Mouse (Mus musculus): ENCODE data around the gene Ubl7. TPM values are rescaled to one million over a fixed set of nuclear protein-coding genes. Genes with fewer than 3 reads are reported as not detected.

Ubl7 gene
- polyA plus RNA-seq, 1 experiment from 2014 or later = 93.1 TPM

DNA sequence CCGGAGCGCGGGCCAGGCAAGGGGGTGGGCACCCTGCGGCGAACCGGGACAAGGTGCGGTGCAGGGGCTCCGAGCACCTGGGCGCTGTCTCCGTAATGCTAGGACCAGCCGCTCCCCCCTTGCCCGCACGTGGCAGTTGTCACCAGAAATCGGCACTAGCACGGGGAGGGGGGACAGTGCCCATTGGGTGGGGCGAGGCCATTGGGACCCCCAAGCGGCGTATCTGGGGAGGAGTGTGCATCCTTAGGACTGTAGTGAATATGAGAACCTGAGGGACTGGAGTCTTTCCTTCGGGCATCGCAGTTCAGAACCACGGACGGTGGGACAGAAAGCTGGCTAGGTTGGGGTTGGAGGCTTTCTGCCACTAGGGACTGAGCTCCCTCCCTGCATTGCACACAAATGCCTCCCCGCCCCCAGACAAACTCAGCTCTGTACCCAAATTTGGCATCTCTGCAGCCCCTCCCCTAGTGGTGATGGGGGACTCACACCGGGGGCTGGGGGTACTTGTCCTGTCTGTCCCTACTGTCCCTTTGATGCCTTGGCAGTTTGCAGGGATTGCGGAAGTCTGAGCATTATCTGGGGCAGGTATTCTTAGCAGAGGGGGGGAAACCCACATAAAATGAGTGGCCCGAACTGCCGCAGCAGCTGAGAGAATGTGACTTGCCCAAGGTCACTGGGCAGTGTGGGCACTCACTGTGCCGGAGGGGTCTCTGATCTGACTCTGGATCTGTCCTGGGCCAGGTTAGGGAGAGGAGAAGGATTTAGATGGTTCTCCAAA is 30.3 kb downstream of the Ubl7 start:
- no peaks in the 10 kb centered on the region; the same call in 1 of the 2 replicates for H3K4me1 ChIP-seq (replicated peaks; ENCODE audit: control insufficient read depth, insufficient read depth)
- DNase-seq (ENCODE audit: low spot score) (no peak), ATAC-seq (ENCODE audit: low FRiP score, low TSS enrichment) (peak; percentile 8; the same call in 1 of the 2 replicates)
- no peaks in the 10 kb centered on the region for H3K9me3 ChIP-seq (ENCODE audit: control insufficient read depth, low read length)
- peak overlapping the region; percentile 66 for H3K4me3 ChIP-seq (ENCODE audit: low read depth, low read length)
- H3K4me2 ChIP-seq (replicated peaks; ENCODE audit: low read depth) = peak overlapping the region; percentile 99
- 5% methylated on average over 28 of the region's 28 CpGs for WGBS
- H3K36me3 ChIP-seq (ENCODE audit: control insufficient read depth, insufficient read depth, low read length) = no peaks in the 10 kb centered on the region
- peaks cover 6% of the 10 kb centered on the region; the same call in 1 of the 2 replicates for H3K27me3 ChIP-seq (ENCODE audit: control insufficient read depth, insufficient read depth, low read length)
- H3K27ac ChIP-seq (replicated peaks) = no peak overlapping the region
- TF ChIP-seq CTCF (IDR thresholded peaks at IDR 0.05; ENCODE audit: low read depth) (no peak), EP300 (optimal IDR thresholded peaks at IDR 0.05) (no peak)
- H3K9ac ChIP-seq (ENCODE audit: low read length) = peak overlapping the region; percentile 68

DNA sequence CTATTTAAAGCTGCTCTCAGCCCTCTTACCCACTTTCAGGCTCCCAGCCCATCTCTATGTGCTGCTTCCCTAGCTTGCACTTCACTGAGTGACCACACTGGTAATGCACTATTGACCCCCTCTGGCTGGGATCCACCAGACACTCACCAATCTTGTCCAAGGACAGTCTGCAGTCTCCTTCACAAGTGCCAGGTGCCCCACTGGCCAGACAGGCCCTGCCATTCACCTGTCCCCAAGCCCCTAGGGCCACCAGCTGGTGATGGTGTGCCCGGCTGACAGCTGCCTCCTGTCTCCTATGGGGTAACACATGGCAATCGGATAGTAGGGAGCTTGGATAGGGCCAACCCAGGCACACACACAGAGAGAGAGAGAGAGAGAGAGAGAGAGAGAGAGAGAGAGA is 31.3 kb downstream of the Ubl7 start:
- TF ChIP-seq CTCF (IDR thresholded peaks at IDR 0.05; ENCODE audit: low read depth) (no peak), EP300 (optimal IDR thresholded peaks at IDR 0.05) (no peak)
- WGBS = 56% methylated on average over 2 of the region's 2 CpGs
- H3K27me3 ChIP-seq (ENCODE audit: control insufficient read depth, insufficient read depth, low read length) = peaks cover 6% of the 10 kb centered on the region; the same call in 1 of the 2 replicates
- no peaks in the 10 kb centered on the region for H3K9me3 ChIP-seq (ENCODE audit: control insufficient read depth, low read length)
- no peaks in the 10 kb centered on the region for H3K36me3 ChIP-seq (ENCODE audit: control insufficient read depth, insufficient read depth, low read length)
- DNase-seq (ENCODE audit: low spot score) (no peak), ATAC-seq (ENCODE audit: low FRiP score, low TSS enrichment) (no peak)
- no peak overlapping the region for H3K27ac ChIP-seq (replicated peaks)
- H3K4me1 ChIP-seq (replicated peaks; ENCODE audit: control insufficient read depth, insufficient read depth) = no peaks in the 10 kb centered on the region; the same call in 1 of the 2 replicates
- no peak overlapping the region for H3K9ac ChIP-seq (ENCODE audit: low read length)
- no peak overlapping the region for H3K4me3 ChIP-seq (ENCODE audit: low read depth, low read length)
- H3K4me2 ChIP-seq (replicated peaks; ENCODE audit: low read depth) = no peak overlapping the region

DNA sequence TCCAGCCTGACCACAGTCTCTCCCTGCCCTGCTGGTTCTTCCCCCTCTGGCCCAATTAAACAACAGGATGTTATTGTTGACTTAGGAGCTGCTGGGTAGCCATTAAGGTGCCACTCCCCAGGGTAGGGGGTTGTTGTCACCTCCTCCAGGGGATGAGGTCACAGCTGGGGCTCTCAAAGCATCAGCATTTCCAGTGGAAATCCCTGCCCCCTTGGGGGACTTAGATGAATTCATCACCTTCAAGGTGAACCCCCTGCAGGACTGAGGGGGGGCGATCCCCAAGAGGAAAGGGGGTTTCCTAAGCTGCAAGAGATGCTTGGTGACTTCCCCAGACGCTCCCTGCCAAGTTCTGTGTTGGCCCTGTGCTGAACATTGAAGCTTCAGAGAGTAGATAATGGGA is 32.3 kb downstream of the Ubl7 start:
- no peak overlapping the region for H3K27ac ChIP-seq (replicated peaks)
- ATAC-seq (ENCODE audit: low FRiP score, low TSS enrichment) = no peak
- H3K9me3 ChIP-seq (ENCODE audit: control insufficient read depth, low read length) = no peaks in the 10 kb centered on the region
- no peak for DNase-seq (ENCODE audit: low spot score)
- no peak overlapping the region for H3K4me2 ChIP-seq (replicated peaks; ENCODE audit: low read depth)
- no peak overlapping the region for H3K9ac ChIP-seq (ENCODE audit: low read length)
- H3K36me3 ChIP-seq (ENCODE audit: control insufficient read depth, insufficient read depth, low read length) = no peaks in the 10 kb centered on the region
- H3K27me3 ChIP-seq (ENCODE audit: control insufficient read depth, insufficient read depth, low read length) = peaks cover 6% of the 10 kb centered on the region; the same call in 1 of the 2 replicates
- TF ChIP-seq CTCF (IDR thresholded peaks at IDR 0.05; ENCODE audit: low read depth) = no peak
- no peak for TF ChIP-seq EP300 (optimal IDR thresholded peaks at IDR 0.05)
- WGBS = 40% methylated on average over 2 of the region's 2 CpGs
- no peak overlapping the region for H3K4me3 ChIP-seq (ENCODE audit: low read depth, low read length)
- H3K4me1 ChIP-seq (replicated peaks; ENCODE audit: control insufficient read depth, insufficient read depth) = no peaks in the 10 kb centered on the region; the same call in 1 of the 2 replicates

DNA sequence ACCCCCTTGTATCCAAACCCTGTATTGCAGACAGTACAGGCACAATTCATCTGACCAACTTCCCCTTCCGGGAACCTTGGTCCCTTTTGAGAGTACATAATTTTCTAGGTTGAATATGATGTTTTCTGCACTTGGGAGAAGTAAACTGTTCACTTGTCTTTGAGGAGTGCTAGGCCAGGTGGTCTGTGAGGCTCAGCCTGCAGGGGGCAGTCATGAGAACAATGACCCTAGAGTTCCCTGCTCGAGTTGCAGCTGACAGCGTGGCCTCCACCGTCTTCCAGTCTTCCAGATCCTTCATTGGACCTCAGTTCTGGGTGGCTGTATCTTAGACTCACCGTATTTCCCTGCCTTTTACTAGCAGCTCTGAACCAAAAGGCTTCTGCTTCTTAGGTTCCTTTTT is 33.8 kb downstream of the Ubl7 start:
- ATAC-seq (ENCODE audit: low FRiP score, low TSS enrichment) = no peak
- peak; percentile 76 for TF ChIP-seq CTCF (IDR thresholded peaks at IDR 0.05; ENCODE audit: low read depth)
- TF ChIP-seq EP300 (optimal IDR thresholded peaks at IDR 0.05) = no peak
- Histone ChIP-seq H3K4me2 (replicated peaks; ENCODE audit: low read depth) (no peak overlapping the region), H3K9me3 (ENCODE audit: control insufficient read depth, low read length) (no peaks in the 10 kb centered on the region), H3K9ac (ENCODE audit: low read length) (no peak overlapping the region), H3K27ac (replicated peaks) (no peak overlapping the region), H3K27me3 (ENCODE audit: control insufficient read depth, insufficient read depth, low read length) (peaks cover 6% of the 10 kb centered on the region; the same call in 1 of the 2 replicates), H3K4me3 (ENCODE audit: low read depth, low read length) (no peak overlapping the region), H3K36me3 (ENCODE audit: control insufficient read depth, insufficient read depth, low read length) (no peaks in the 10 kb centered on the region), H3K4me1 (replicated peaks; ENCODE audit: control insufficient read depth, insufficient read depth) (no peaks in the 10 kb centered on the region; the same call in 1 of the 2 replicates)
- DNase-seq (ENCODE audit: low spot score) = peak; percentile 75
- WGBS = 30% methylated on average over 5 of the region's 5 CpGs

DNA sequence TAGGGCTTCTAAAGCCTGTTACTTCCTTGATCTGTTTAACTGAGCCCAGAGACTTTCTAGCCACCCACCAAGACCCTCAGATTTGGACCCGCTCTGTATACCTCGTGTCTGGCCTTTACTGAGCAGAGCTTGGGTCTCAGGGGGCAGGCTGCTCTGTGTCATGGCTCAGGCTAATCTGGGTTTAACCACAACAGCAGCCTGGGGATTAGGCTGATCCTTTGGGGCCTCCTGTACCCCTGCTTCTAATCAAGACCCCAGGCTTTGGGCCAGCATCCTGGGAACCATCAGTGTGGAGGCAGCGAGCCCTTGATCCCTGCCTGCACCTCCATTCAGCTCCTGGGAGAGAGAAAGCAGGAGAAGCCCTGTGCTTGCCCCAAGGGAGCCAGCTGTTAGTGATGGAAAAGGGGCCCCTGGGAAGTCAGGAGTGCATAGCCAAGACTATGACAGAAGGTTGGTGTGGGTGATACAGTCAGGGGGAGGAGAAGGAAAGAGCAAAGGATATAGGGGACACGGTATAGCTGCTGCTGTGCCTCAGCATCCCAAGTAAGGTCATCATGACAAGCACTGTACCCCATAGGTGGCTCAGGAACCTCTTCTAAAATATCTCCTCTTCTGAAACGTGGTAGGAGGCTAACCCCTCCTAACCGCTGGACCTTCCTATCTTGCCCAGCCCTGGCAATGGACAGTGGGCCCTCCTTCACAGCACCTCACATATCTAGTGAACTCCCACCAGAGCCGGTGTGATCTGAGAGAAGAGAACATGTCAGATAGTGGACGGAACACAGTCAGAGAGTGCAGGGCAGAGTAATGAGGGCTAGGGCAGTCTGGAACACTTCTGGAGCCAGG is 35.2 kb downstream of the Ubl7 start:
- H3K27me3 ChIP-seq (ENCODE audit: control insufficient read depth, insufficient read depth, low read length) = peaks cover 3% of the 10 kb centered on the region; the same call in 1 of the 2 replicates
- no peak overlapping the region for H3K9ac ChIP-seq (ENCODE audit: low read length)
- TF ChIP-seq EP300 (optimal IDR thresholded peaks at IDR 0.05) (no peak), CTCF (IDR thresholded peaks at IDR 0.05; ENCODE audit: low read depth) (no peak)
- 77% methylated on average over 8 of the region's 8 CpGs for WGBS
- H3K36me3 ChIP-seq (ENCODE audit: control insufficient read depth, insufficient read depth, low read length) = no peaks in the 10 kb centered on the region
- no peaks in the 10 kb centered on the region for H3K9me3 ChIP-seq (ENCODE audit: control insufficient read depth, low read length)
- H3K4me3 ChIP-seq (ENCODE audit: low read depth, low read length) = no peak overlapping the region
- H3K4me1 ChIP-seq (replicated peaks; ENCODE audit: control insufficient read depth, insufficient read depth) = no peaks in the 10 kb centered on the region
- no peak for DNase-seq (ENCODE audit: low spot score)
- no peak overlapping the region for H3K27ac ChIP-seq (replicated peaks)
- H3K4me2 ChIP-seq (replicated peaks; ENCODE audit: low read depth) = no peak overlapping the region
- ATAC-seq (ENCODE audit: low FRiP score, low TSS enrichment) = no peak
